Mouse (Mus musculus): ENCODE measurements around the gene Sash1. TPM values are rescaled to one million over a fixed set of nuclear protein-coding genes. Genes with fewer than 3 reads are reported as not detected.

Sash1 gene
- polyA plus RNA-seq, 1 experiment from 2014 or later = 5.7 TPM

GRCm38 (mm10) chr10:8890511-8890910, 4.6 kb upstream of the Sash1 start:
- Histone ChIP-seq H3K36me3 (no peaks in the 10 kb centered on the region), H3K4me1 (replicated peaks) (peaks cover 6% of the 10 kb centered on the region; the same call in 1 of the 2 replicates), H3K4me2 (replicated peaks) (no peak overlapping the region), H3K27ac (no peak overlapping the region), H3K9me3 (no peaks in the 10 kb centered on the region), H3K27me3 (replicated peaks) (no peaks in the 10 kb centered on the region), H3K9ac (no peak overlapping the region), H3K4me3 (replicated peaks) (no peak overlapping the region)
- WGBS = 56% methylated on average over 4 of the region's 4 CpGs
- ATAC-seq = peak; percentile 57

- peaks cover 6% of the 10 kb centered on the region; the same call in 1 of the 2 replicates for H3K4me1 ChIP-seq (replicated peaks)
- no peak overlapping the region for H3K4me3 ChIP-seq (replicated peaks)
- no peak overlapping the region for H3K4me2 ChIP-seq (replicated peaks)
- H3K9me3 ChIP-seq = no peaks in the 10 kb centered on the region
- ATAC-seq = no peak
- no peaks in the 10 kb centered on the region for H3K27me3 ChIP-seq (replicated peaks)
- no peak overlapping the region for H3K9ac ChIP-seq
- WGBS = 61% methylated on average over 4 of the region's 4 CpGs
- H3K36me3 ChIP-seq = no peaks in the 10 kb centered on the region
- H3K27ac ChIP-seq = no peak overlapping the region
Observed at GRCm38 (mm10) chr10:8889341-8889740, 3.5 kb upstream of the Sash1 start.

- H3K9me3 ChIP-seq = no peaks in the 10 kb centered on the region
- peak overlapping the region; percentile 84 for H3K4me3 ChIP-seq (replicated peaks)
- no peaks in the 10 kb centered on the region for H3K27me3 ChIP-seq (replicated peaks)
- peak overlapping the region; percentile 81 for H3K9ac ChIP-seq
- peak overlapping the region; percentile 88 for H3K4me2 ChIP-seq (replicated peaks)
- H3K36me3 ChIP-seq = no peaks in the 10 kb centered on the region
- H3K27ac ChIP-seq = peak overlapping the region; percentile 98
- H3K4me1 ChIP-seq (replicated peaks) = peaks cover 6% of the 10 kb centered on the region; the same call in 1 of the 2 replicates
- ATAC-seq = no peak
- 1% methylated on average over 14 of the region's 14 CpGs for WGBS
Observed at GRCm38 (mm10) chr10:8886528-8886854, 621 bp upstream of the Sash1 start.

- peaks cover 3% of the 10 kb centered on the region; the same call in 1 of the 2 replicates for H3K4me1 ChIP-seq (replicated peaks)
- H3K27me3 ChIP-seq (replicated peaks) = no peaks in the 10 kb centered on the region
- peak overlapping the region; percentile 88 for H3K4me2 ChIP-seq (replicated peaks)
- ATAC-seq = no peak
- no peaks in the 10 kb centered on the region for H3K36me3 ChIP-seq
- H3K27ac ChIP-seq = peak overlapping the region; percentile 98
- 3% methylated on average over 11 of the region's 11 CpGs for WGBS
- H3K9me3 ChIP-seq = no peaks in the 10 kb centered on the region
- H3K9ac ChIP-seq = peak overlapping the region; percentile 81
- peak overlapping the region; percentile 84 for H3K4me3 ChIP-seq (replicated peaks)
Observed at GRCm38 (mm10) chr10:8885201-8885600, 669 bp downstream of the Sash1 start.

GRCm38 (mm10) chr10:8884565-8884964, 1.3 kb downstream of the Sash1 start:
- no peak overlapping the region for H3K27ac ChIP-seq
- H3K4me2 ChIP-seq (replicated peaks) = peak overlapping the region; percentile 88
- H3K9me3 ChIP-seq = no peaks in the 10 kb centered on the region
- H3K4me1 ChIP-seq (replicated peaks) = peaks cover 3% of the 10 kb centered on the region; the same call in 1 of the 2 replicates
- no peaks in the 10 kb centered on the region for H3K27me3 ChIP-seq (replicated peaks)
- no peaks in the 10 kb centered on the region for H3K36me3 ChIP-seq
- no peak overlapping the region for H3K9ac ChIP-seq
- peak overlapping the region; percentile 84; the same call in 1 of the 2 replicates for H3K4me3 ChIP-seq (replicated peaks)
- ATAC-seq = no peak
- 43% methylated on average over 5 of the region's 5 CpGs for WGBS

GRCm38 (mm10) chr10:8883686-8884085, 2.2 kb downstream of the Sash1 start:
- Histone ChIP-seq H3K36me3 (no peaks in the 10 kb centered on the region), H3K27ac (no peak overlapping the region), H3K9me3 (no peaks in the 10 kb centered on the region), H3K4me1 (replicated peaks) (peaks cover 3% of the 10 kb centered on the region; the same call in 1 of the 2 replicates), H3K4me2 (replicated peaks) (peak overlapping the region; percentile 88), H3K27me3 (replicated peaks) (no peaks in the 10 kb centered on the region), H3K9ac (no peak overlapping the region), H3K4me3 (replicated peaks) (no peak overlapping the region)
- no peak for ATAC-seq
- 22% methylated on average over 4 of the region's 4 CpGs for whole genome bisulfite sequencing

GRCm38 (mm10) chr10:8881736-8882135, 4.1 kb downstream of the Sash1 start:
- Histone ChIP-seq H3K4me2 (replicated peaks) (no peak overlapping the region), H3K27ac (no peak overlapping the region), H3K36me3 (no peaks in the 10 kb centered on the region), H3K4me3 (replicated peaks) (no peak overlapping the region), H3K9ac (no peak overlapping the region), H3K4me1 (replicated peaks) (no peaks in the 10 kb centered on the region), H3K9me3 (no peaks in the 10 kb centered on the region), H3K27me3 (replicated peaks) (no peaks in the 10 kb centered on the region)
- ATAC-seq = no peak
- 40% methylated on average over 2 of the region's 2 CpGs for WGBS

- no peaks in the 10 kb centered on the region for H3K4me1 ChIP-seq (replicated peaks)
- no peak for ATAC-seq
- no peaks in the 10 kb centered on the region for H3K36me3 ChIP-seq
- no peaks in the 10 kb centered on the region for H3K27me3 ChIP-seq (replicated peaks)
- H3K9ac ChIP-seq = no peak overlapping the region
- no peak overlapping the region for H3K27ac ChIP-seq
- no peak overlapping the region; the same call in 1 of the 2 replicates for H3K4me2 ChIP-seq (replicated peaks)
- H3K4me3 ChIP-seq (replicated peaks) = no peak overlapping the region
- H3K9me3 ChIP-seq = no peaks in the 10 kb centered on the region
- WGBS = 69% methylated on average over 15 of the region's 15 CpGs
Observed at GRCm38 (mm10) chr10:8880950-8881675, 4.8 kb downstream of the Sash1 start.

GRCm38 (mm10) chr10:8878824-8879223, 7.0 kb downstream of the Sash1 start:
- ATAC-seq = peak; percentile 46
- no peak overlapping the region for H3K27ac ChIP-seq

GRCm38 (mm10) chr10:8878381-8878780, 7.5 kb downstream of the Sash1 start:
- Histone ChIP-seq H3K9me3 (no peaks in the 10 kb centered on the region), H3K4me1 (replicated peaks) (0 out of 2 replicates have a peak, but pooled peaks cover 8% of the 10 kb centered on the region), H3K9ac (no peak overlapping the region), H3K27me3 (replicated peaks) (no peaks in the 10 kb centered on the region), H3K4me2 (replicated peaks) (peak overlapping the region; percentile 34; the same call in 1 of the 2 replicates), H3K27ac (no peak overlapping the region), H3K4me3 (replicated peaks) (no peak overlapping the region), H3K36me3 (no peaks in the 10 kb centered on the region)
- peak; percentile 21; the same call in 1 of the 2 replicates for ATAC-seq
- WGBS = 71% methylated on average over 13 of the region's 13 CpGs

More at GRCm38 (mm10) chr10:8878824-8879223, 7.0 kb downstream of the Sash1 start:
- Histone ChIP-seq H3K4me3 (replicated peaks) (no peak overlapping the region), H3K4me1 (replicated peaks) (0 out of 2 replicates have a peak, but pooled peaks cover 8% of the 10 kb centered on the region), H3K27me3 (replicated peaks) (no peaks in the 10 kb centered on the region), H3K36me3 (no peaks in the 10 kb centered on the region), H3K9ac (no peak overlapping the region), H3K4me2 (replicated peaks) (peak overlapping the region; percentile 34; the same call in 1 of the 2 replicates), H3K9me3 (no peaks in the 10 kb centered on the region)
- WGBS = 36% methylated on average over 9 of the region's 9 CpGs

GRCm38 (mm10) chr10:8873631-8874370, 12.1 kb downstream of the Sash1 start:
- Histone ChIP-seq H3K9me3 (no peaks in the 10 kb centered on the region), H3K9ac (no peak overlapping the region), H3K4me3 (replicated peaks) (no peak overlapping the region), H3K4me2 (replicated peaks) (no peak overlapping the region), H3K27ac (no peak overlapping the region), H3K36me3 (no peaks in the 10 kb centered on the region), H3K4me1 (replicated peaks) (0 out of 2 replicates have a peak, but pooled peaks cover 8% of the 10 kb centered on the region), H3K27me3 (replicated peaks) (no peaks in the 10 kb centered on the region)
- ATAC-seq = no peak
- whole genome bisulfite sequencing = 71% methylated on average over 7 of the region's 7 CpGs

- Histone ChIP-seq H3K4me2 (replicated peaks) (no peak overlapping the region), H3K27me3 (replicated peaks) (no peaks in the 10 kb centered on the region), H3K9me3 (no peaks in the 10 kb centered on the region), H3K27ac (no peak overlapping the region), H3K9ac (no peak overlapping the region), H3K36me3 (no peaks in the 10 kb centered on the region), H3K4me1 (replicated peaks) (0 out of 2 replicates have a peak, but pooled peaks cover 8% of the 10 kb centered on the region), H3K4me3 (replicated peaks) (no peak overlapping the region)
- ATAC-seq = no peak
- 95% methylated on average over 3 of the region's 3 CpGs for WGBS
Observed at GRCm38 (mm10) chr10:8872788-8873187, 13.1 kb downstream of the Sash1 start.

Data from intestine, embryonic 15.5 days (tissue).